Mouse (Mus musculus): ENCODE data around the gene Cbs.
A peak's percentile ranks its signal among the peaks of the same experiment; 100 is the strongest.

DNA sequence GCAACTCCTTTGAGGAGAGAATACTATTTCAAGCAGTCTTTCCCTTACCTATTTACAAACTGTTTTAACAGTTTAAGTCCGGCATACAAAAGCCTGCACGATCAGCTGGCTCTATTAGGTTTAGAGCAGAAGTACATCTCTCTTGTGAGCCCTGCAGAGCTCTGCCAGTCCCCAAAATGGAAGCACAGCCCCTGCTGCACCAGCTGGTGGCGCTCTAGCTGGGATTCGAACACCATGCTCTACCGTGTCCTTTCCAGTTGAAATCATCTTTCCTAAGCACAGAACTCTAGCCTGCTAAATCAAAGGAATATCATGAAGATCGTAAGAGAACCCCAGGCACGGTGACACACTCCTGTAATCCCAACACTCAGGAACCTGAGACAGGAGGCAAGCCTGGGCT lies 30.6 kb downstream of the Cbs start:
- TF ChIP-seq EP300 (IDR thresholded peaks at IDR 0.05) (no peak), CTCF (IDR thresholded peaks at IDR 0.05) (peak; percentile 44)
